Mouse (Mus musculus) small intestine, adult 2 months (tissue): ENCODE data around the gene Gje1.

Experiments
- CTCF ChIP-seq: fragments of 200-500 bp; IDR thresholded peaks from 2 replicates; pipeline ENCODE4 v1.5.1; 2012; ENCODE audit warnings: low read depth, mild to moderate bottlenecking, control low read depth, inconsistent platforms, low read length, moderate library complexity, mixed read lengths; ENCODE audit not compliant: insufficient replicate concordance, insufficient read length; ENCODE audit errors: extremely low read depth
- POLR2A ChIP-seq: fragments of 200-500 bp; IDR thresholded peaks from 2 replicates; pipeline ENCODE4 v1.6.1; 2012; ENCODE audit warnings: low read depth, mild to moderate bottlenecking, control low read depth, inconsistent platforms, low read length, moderate library complexity

DNA sequence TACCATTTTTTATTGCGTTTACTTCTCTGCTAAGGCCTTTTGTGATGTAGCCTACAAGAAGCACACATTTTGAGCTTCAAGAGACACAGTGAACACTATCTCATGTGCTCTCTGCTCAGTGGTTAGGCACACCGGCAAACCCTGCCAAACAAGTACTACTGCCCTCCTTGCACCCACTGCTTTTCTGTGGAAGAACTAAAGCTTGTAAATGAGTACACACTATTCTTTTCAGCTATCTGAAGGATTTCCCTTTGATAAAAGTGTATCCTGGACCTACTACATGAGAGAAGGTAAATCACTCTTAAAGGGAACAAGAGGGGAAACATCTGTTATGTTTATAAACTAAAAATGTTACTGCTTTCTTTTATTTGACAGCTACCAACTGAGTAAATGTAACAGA lies 51.9 kb downstream of the Gje1 start:
- TF ChIP-seq CTCF = no peak
- no peak for TF ChIP-seq POLR2A
